Mouse (Mus musculus) heart, embryonic 16.5 days (tissue): ENCODE measurements around the gene Srxn1. TPM values are rescaled to one million over a fixed set of nuclear protein-coding genes. Genes with fewer than 3 reads are reported as not detected.

Experiments used
- ATAC-seq: fragments of 200-750 bp; cut with Nextera tagmentation; replicated peaks from 2 replicates; pipeline ENCODE4 v1.8.0; 2017; ENCODE audit warnings: moderate number of reproducible peaks; ENCODE audit not compliant: insufficient read depth, low FRiP score; ENCODE audit errors: extremely low read depth
- H3K27ac ChIP-seq: fragments of 300-500 bp; sonication (generic); 2 replicates; pipeline ENCODE4 v1.5.1; 2014; ENCODE audit warnings: mild to moderate bottlenecking, low read length, control low read depth, moderate library complexity
- H3K27me3 ChIP-seq: fragments of 300-500 bp; sonication (generic); 2 replicates; pipeline ENCODE4 v1.6.1; 2014; ENCODE audit warnings: low read length, mixed read lengths; ENCODE audit not compliant: control insufficient read depth, insufficient read depth
- H3K36me3 ChIP-seq: fragments of 300-500 bp; sonication (generic); 2 replicates; pipeline ENCODE4 v1.6.1; 2014; ENCODE audit not compliant: control insufficient read depth, insufficient read depth
- H3K4me1 ChIP-seq: fragments of 300-500 bp; sonication (generic); 2 replicates; pipeline ENCODE4 v1.6.1; 2014; ENCODE audit warnings: low read length, mixed read lengths; ENCODE audit not compliant: control insufficient read depth, insufficient read depth
- H3K4me2 ChIP-seq: fragments of 300-500 bp; sonication (generic); 2 replicates; pipeline ENCODE4 v1.6.1; 2014; ENCODE audit warnings: low read depth, mild to moderate bottlenecking, control low read depth, low read length
- H3K4me3 ChIP-seq: fragments of 300-500 bp; sonication (generic); 2 replicates; pipeline ENCODE4 v1.5.1; 2014; ENCODE audit warnings: mild to moderate bottlenecking, control low read depth, low read length
- H3K9ac ChIP-seq: fragments of 300-500 bp; sonication (generic); 2 replicates; pipeline ENCODE4 v1.6.1; 2014; ENCODE audit warnings: low read length, control low read depth
- H3K9me3 ChIP-seq: fragments of 300-500 bp; sonication (generic); replicated peaks from 2 replicates; pipeline ENCODE4 v1.6.1; 2016; ENCODE audit warnings: low read length; ENCODE audit not compliant: control insufficient read depth
- WGBS: fragments of 180-500 bp; shearing (Covaris S2); extraction: QIAGEN DNeasy Blood & Tissue Kit; methylation state at CpG from one replicate; pipeline ENCODE4 v1.1.7; 2014; 5-methylcytosine and 5-hydroxymethylcytosine counted together
- polyA plus RNA-seq: library from polyadenylated mRNA; unstranded; fragments of >200 nt; fragmentation: Nextera tagmentation; extraction: Ambion mirVana; gene quantifications from 2 replicates; pipeline ENCODE4 v1.2.1, GENCODE M21; 2015

Srxn1 gene
- polyA plus RNA-seq, 1 experiment from 2014 or later, result 10.3 TPM

DNA sequence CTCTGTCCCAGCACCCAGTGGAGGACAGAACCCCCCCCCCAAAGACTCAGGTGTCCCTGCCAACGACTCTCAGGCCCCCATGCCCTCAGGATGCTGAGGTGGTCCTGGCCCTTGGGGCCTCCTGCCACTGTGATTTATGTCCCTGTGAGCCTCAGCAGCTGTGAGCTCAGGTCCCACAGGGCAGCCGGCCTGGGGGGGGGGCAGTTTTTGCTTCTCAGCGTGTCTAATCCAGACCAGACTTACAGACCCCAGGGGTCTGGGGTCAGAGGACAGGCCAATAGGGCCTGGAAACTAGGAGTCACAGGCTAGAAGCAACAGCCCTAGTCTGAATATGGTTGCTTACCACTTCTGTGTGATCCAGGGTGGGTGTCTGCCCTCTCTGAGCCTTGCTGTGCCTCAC lies 48.0 kb downstream of the Srxn1 start:
- H3K27ac ChIP-seq, result no peak overlapping the region
- 46% methylated on average over 3 of the region's 3 CpGs for WGBS
- no peak for ATAC-seq
- H3K4me2 ChIP-seq, result no peak overlapping the region
- H3K9me3 ChIP-seq, result no peaks in the 10 kb centered on the region
- no peaks in the 10 kb centered on the region for H3K36me3 ChIP-seq
- no peaks in the 10 kb centered on the region for H3K27me3 ChIP-seq
- no peak overlapping the region for H3K9ac ChIP-seq
- no peak overlapping the region for H3K4me3 ChIP-seq
- H3K4me1 ChIP-seq, result peaks cover 5% of the 10 kb centered on the region; the same call in 1 of the 2 replicates

- peak overlapping the region; percentile 74 for H3K27ac ChIP-seq
- no peak overlapping the region for H3K4me2 ChIP-seq
- peak; percentile 75 for ATAC-seq
- no peaks in the 10 kb centered on the region for H3K27me3 ChIP-seq
- H3K4me3 ChIP-seq, result no peak overlapping the region
- H3K36me3 ChIP-seq, result no peaks in the 10 kb centered on the region
- WGBS, result 32% methylated on average over 7 of the region's 7 CpGs
- H3K4me1 ChIP-seq, result 0 out of 2 replicates have a peak, but pooled peaks cover 2% of the 10 kb centered on the region
- no peak overlapping the region for H3K9ac ChIP-seq
- H3K9me3 ChIP-seq, result peaks cover 5% of the 10 kb centered on the region
Measured at GRCm38 (mm10) chr2:152155414-152156208, 50.3 kb downstream of the Srxn1 start.

- Histone ChIP-seq H3K27me3 (no peaks in the 10 kb centered on the region), H3K27ac (peak overlapping the region; percentile 74), H3K36me3 (no peaks in the 10 kb centered on the region), H3K4me2 (no peak overlapping the region), H3K9ac (no peak overlapping the region), H3K9me3 (peaks cover 5% of the 10 kb centered on the region), H3K4me3 (no peak overlapping the region), H3K4me1 (0 out of 2 replicates have a peak, but pooled peaks cover 2% of the 10 kb centered on the region)
- 65% methylated on average over 6 of the region's 6 CpGs for WGBS
- ATAC-seq, result no peak
Measured at GRCm38 (mm10) chr2:152156471-152156870, 51.2 kb downstream of the Srxn1 start.

DNA sequence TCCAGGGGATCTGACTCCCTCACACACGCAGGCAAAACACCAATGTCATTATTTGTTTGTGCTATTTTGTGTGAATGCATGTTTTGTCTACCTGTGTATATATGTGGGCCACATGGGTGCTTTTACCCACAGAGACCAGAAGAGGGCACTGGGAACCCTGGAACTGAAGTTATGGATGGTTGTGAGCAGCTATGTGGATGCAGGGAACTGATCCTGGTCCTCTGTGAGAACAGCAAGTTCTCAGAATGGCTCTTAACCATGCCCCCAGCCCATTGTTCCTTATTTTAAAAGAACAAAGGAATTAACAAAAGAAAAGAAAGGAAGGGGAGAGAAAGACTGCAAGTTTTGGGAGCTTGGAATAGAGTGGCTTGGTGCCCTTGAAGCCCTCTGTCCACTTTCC lies 54.2 kb downstream of the Srxn1 start:
- Histone ChIP-seq H3K27ac (no peak overlapping the region), H3K27me3 (no peaks in the 10 kb centered on the region), H3K4me2 (no peak overlapping the region), H3K4me3 (no peak overlapping the region), H3K9ac (no peak overlapping the region), H3K9me3 (peaks cover 5% of the 10 kb centered on the region), H3K4me1 (0 out of 2 replicates have a peak, but pooled peaks cover 2% of the 10 kb centered on the region), H3K36me3 (no peaks in the 10 kb centered on the region)
- 89% methylated on average over 1 of the region's 1 CpGs for WGBS
- no peak for ATAC-seq

Other genes starting within 250 kb of the Srxn1 start
- gene Angpt4, start 194.3 kb upstream of the Srxn1 start, polyA plus RNA-seq, result 0.69 and 2.0 TPM in 2 replicates
- gene Fam110a, start 125.3 kb upstream of the Srxn1 start, polyA plus RNA-seq, result 10.9 and 12.3 TPM in 2 replicates
- gene Slc52a3, start 109.0 kb upstream of the Srxn1 start, polyA plus RNA-seq, result 1.1 TPM in 2 replicates
- not detected in 2 replicates for gene Scrt2, start 24.0 kb upstream of the Srxn1 start, polyA plus RNA-seq
- gene Tcf15, start 38.0 kb downstream of the Srxn1 start, polyA plus RNA-seq, result 13.4 and 14.0 TPM in 2 replicates
- 70.9 and 75.7 TPM in 2 replicates for gene Csnk2a1, start 121.3 kb downstream of the Srxn1 start, polyA plus RNA-seq
- 33.1 and 34.0 TPM in 2 replicates for gene Tbc1d20, start 188.3 kb downstream of the Srxn1 start, polyA plus RNA-seq
- gene Rbck1, start 227.1 kb downstream of the Srxn1 start, polyA plus RNA-seq, result 78.3 and 82.4 TPM in 2 replicates
- 3.3 and 3.8 TPM in 2 replicates for gene Trib3, start 238.5 kb downstream of the Srxn1 start, polyA plus RNA-seq